ENCODE assay signal across 16 mouse cellular contexts in the genomic region with DNA sequence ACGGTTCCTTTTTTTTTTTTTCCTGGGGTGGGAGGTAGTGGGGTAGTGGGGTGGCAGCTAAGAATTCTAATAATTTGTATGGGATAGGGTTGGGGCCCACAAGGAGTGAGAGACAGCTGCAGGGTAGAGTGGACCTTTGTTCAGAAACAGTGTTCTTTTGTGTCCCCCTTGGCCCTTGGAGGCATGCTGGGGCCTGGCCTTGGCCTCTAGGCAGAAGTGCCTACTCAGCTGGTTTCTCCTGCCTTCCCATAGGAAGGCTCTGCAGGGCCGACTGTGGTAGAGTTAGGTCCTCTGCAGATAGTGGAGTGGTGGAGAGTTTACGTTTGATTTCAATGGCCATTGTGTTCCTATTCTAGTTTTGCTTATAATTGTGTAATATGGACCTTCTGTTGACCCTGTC. TPM values are rescaled to one million over a fixed set of nuclear protein-coding genes. Genes with fewer than 3 reads are reported as not detected.
A peak's percentile ranks its signal among the peaks of the same experiment; 100 is the strongest.
DNase-seq lines count a peak whose midpoint lies in the region; ATAC-seq and TF ChIP-seq lines count a peak whose summit lies in the region.
"Had no signal": no experiment of that assay in that cellular context is flagged by ENCODE, and none has a peak within 500 bp of the region (broad histone marks: within the 10 kb centered on the region; RNA-seq: fewer than 3 reads in every experiment).

No protein-coding gene starts in this region.

- ATAC-seq in stomach, embryonic 16.5 days (ENCODE audit: insufficient read depth, low FRiP score) = peak; percentile 33; the same call in 1 of the 2 replicates
- ATAC-seq in stomach, postnatal 0 days (ENCODE audit: low FRiP score, low TSS enrichment) = no peak
- ATAC-seq: CD4-positive, CD25-positive, alpha-beta regulatory T cell, adult 4 months; forebrain, embryonic 13.5 days had no signal

- DNase-seq in layer of hippocampus, adult 11-12 months (ENCODE audit: low spot score) = peak; percentile 47
- DNase-seq in layer of hippocampus, postnatal 10 days (ENCODE audit: low spot score in 2 of 2) = no peak
- DNase-seq in stomach, postnatal 0 days (ENCODE audit: low spot score) = no peak
- peak; percentile 43 for DNase-seq in forelimb bud, embryonic 11.5 days (ENCODE audit: low read depth, low spot score)
- DNase-seq in cerebellum, adult 9-10 months = no peak
- no peak for DNase-seq in adrenal gland, postnatal 14 days
- DNase-seq in ovary, adult 18-20 months (ENCODE audit: low spot score) = no peak
- DNase-seq: gastrocnemius, postnatal 36 days; heart, postnatal 10 days; kidney, adult 11 months had no signal

- no peak overlapping the region for H3K9ac ChIP-seq in stomach, embryonic 16.5 days (ENCODE audit: low read length)
- H3K9ac ChIP-seq in stomach, postnatal 0 days (ENCODE audit: low read length) = no peak overlapping the region
- H3K9ac ChIP-seq: forebrain, embryonic 13.5 days; liver, embryonic 14.5 days; midbrain, embryonic 12.5 days; neural tube, embryonic 15.5 days had no signal

- no peak overlapping the region for H3K4me2 ChIP-seq in stomach, embryonic 16.5 days (ENCODE audit: low read depth, low read length)
- H3K4me2 ChIP-seq in stomach, postnatal 0 days (replicated peaks; ENCODE audit: low read depth) = no peak overlapping the region
- H3K4me2 ChIP-seq: forebrain, embryonic 13.5 days; midbrain, embryonic 12.5 days; neural tube, embryonic 15.5 days had no signal

- H3K27ac ChIP-seq in stomach, embryonic 16.5 days (ENCODE audit: low read length) = no peak overlapping the region
- no peak overlapping the region for H3K27ac ChIP-seq in stomach, postnatal 0 days (replicated peaks)
- H3K27ac ChIP-seq: forebrain, embryonic 13.5 days; liver, embryonic 14.5 days; midbrain, embryonic 12.5 days had no signal

- 0 out of 2 replicates have a peak, but pooled peaks cover 2% of the 10 kb centered on the region for H3K4me1 ChIP-seq in stomach, embryonic 16.5 days (ENCODE audit: control insufficient read depth, insufficient read depth, low read length)
- no peaks in the 10 kb centered on the region for H3K4me1 ChIP-seq in stomach, postnatal 0 days (replicated peaks; ENCODE audit: control insufficient read depth, insufficient read depth)

- H3K9me3 ChIP-seq in stomach, embryonic 16.5 days (replicated peaks; ENCODE audit: control insufficient read depth, low read length) = peaks cover 8% of the 10 kb centered on the region
- no peaks in the 10 kb centered on the region for H3K9me3 ChIP-seq in stomach, postnatal 0 days (ENCODE audit: control insufficient read depth, low read length)

- 63% methylated on average over 3 of the region's 3 CpGs for WGBS in stomach, embryonic 16.5 days
- 59% methylated on average over 3 of the region's 3 CpGs for WGBS in stomach, postnatal 0 days

- no peak overlapping the region for H3K4me3 ChIP-seq in stomach, embryonic 16.5 days (replicated peaks; ENCODE audit: low read length)
- H3K4me3 ChIP-seq in stomach, postnatal 0 days (ENCODE audit: low read depth, low read length) = no peak overlapping the region
- H3K4me3 ChIP-seq: forebrain, embryonic 13.5 days; midbrain, embryonic 12.5 days; neural tube, embryonic 15.5 days had no signal

- no peaks in the 10 kb centered on the region for H3K27me3 ChIP-seq in stomach, embryonic 16.5 days (ENCODE audit: control insufficient read depth, insufficient read depth, low read length)
- no peaks in the 10 kb centered on the region for H3K27me3 ChIP-seq in stomach, postnatal 0 days (ENCODE audit: control insufficient read depth, insufficient read depth, low read length)
- H3K27me3 ChIP-seq: forebrain, embryonic 13.5 days; midbrain, embryonic 12.5 days; neural tube, embryonic 15.5 days had no signal

- TF ChIP-seq CTCF in stomach, postnatal 0 days (IDR thresholded peaks at IDR 0.05; ENCODE audit: low read depth) = no peak

- TF ChIP-seq EP300 in stomach, postnatal 0 days (optimal IDR thresholded peaks at IDR 0.05) = no peak

- no peaks in the 10 kb centered on the region for H3K36me3 ChIP-seq in stomach, embryonic 16.5 days (ENCODE audit: control insufficient read depth, insufficient read depth, low read length)
- H3K36me3 ChIP-seq in stomach, postnatal 0 days (ENCODE audit: control insufficient read depth, insufficient read depth, low read length) = no peaks in the 10 kb centered on the region
- H3K36me3 ChIP-seq: neural tube, embryonic 15.5 days had no signal

RNA-seq across cellular contexts. Expression of a gene that starts 30.8 kb away (rescaled TPM):
- 10 to 100 TPM; 14.2 to 14.5 TPM for total RNA-seq in layer of hippocampus, postnatal 10 days (2021)
- 6.4 and 7.2 TPM in 2 replicates for polyA plus RNA-seq in stomach, embryonic 16.5 days (2015; fragmentation: Nextera tagmentation; extraction: Ambion mirVana)
- polyA plus RNA-seq in stomach, postnatal 0 days (2015; fragmentation: Nextera tagmentation; extraction: Ambion mirVana) = 2.4 and 2.5 TPM in 2 replicates
- 28.4 and 28.8 TPM in 2 replicates for total RNA-seq in adrenal gland, postnatal 14 days (2021)

Comparison
In these comparisons a context has a peak if more than half of its experiments do, and no peak if none do; other contexts are left out.
1. DNase-seq: peak in layer of hippocampus, adult 11-12 months (single experiment) and forelimb bud, embryonic 11.5 days (single experiment); none in layer of hippocampus, postnatal 10 days (0 of 2), stomach, postnatal 0 days (single experiment), cerebellum, adult 9-10 months (single experiment), adrenal gland, postnatal 14 days (single experiment) and ovary, adult 18-20 months (single experiment).